Mouse (Mus musculus) hindbrain, embryonic 11.5 days (tissue): ENCODE measurements around the gene Cyb561d1. TPM values are rescaled to one million over a fixed set of nuclear protein-coding genes. Genes with fewer than 3 reads are reported as not detected.
A peak's percentile ranks its signal among the peaks of the same experiment; 100 is the strongest.

Experiments used
- ATAC-seq: fragments of 200-750 bp; cut with Nextera tagmentation; 2 replicates; pipeline ENCODE4 v1.8.0; 2017; ENCODE audit warnings: mild to moderate bottlenecking, moderate TSS enrichment, moderate library complexity; ENCODE audit not compliant: low FRiP score
- DNase-seq: peaks from one replicate; pipeline ENCODE4 v3.0.0-alpha.2; 2015; ENCODE audit warnings: low spot score
- H3K27ac ChIP-seq: fragments of 300-500 bp; sonication (generic); 2 replicates; pipeline ENCODE4 v1.5.1; 2014; ENCODE audit warnings: mild to moderate bottlenecking, low read depth, low read length
- H3K27me3 ChIP-seq: fragments of 300-500 bp; sonication (generic); 2 replicates; pipeline ENCODE4 v1.6.1; 2014; ENCODE audit warnings: mild to moderate bottlenecking, low read length, moderate library complexity, mixed read lengths; ENCODE audit not compliant: control insufficient read depth, insufficient read depth
- H3K36me3 ChIP-seq: fragments of 300-500 bp; sonication (generic); 2 replicates; pipeline ENCODE4 v1.6.1; 2014; ENCODE audit warnings: mild to moderate bottlenecking, low read length, moderate library complexity, mixed read lengths; ENCODE audit not compliant: control insufficient read depth, insufficient read depth
- H3K4me1 ChIP-seq: fragments of 300-500 bp; sonication (generic); replicated peaks from 2 replicates; pipeline ENCODE4 v1.6.1; 2014; ENCODE audit warnings: low read length, mixed read lengths; ENCODE audit not compliant: control insufficient read depth, insufficient read depth
- H3K4me2 ChIP-seq: fragments of 300-500 bp; sonication (generic); replicated peaks from 2 replicates; pipeline ENCODE4 v1.6.1; 2014; ENCODE audit warnings: mild to moderate bottlenecking, low read depth, low read length
- H3K4me3 ChIP-seq: fragments of 300-500 bp; sonication (generic); 2 replicates; pipeline ENCODE4 v1.5.1; 2014; ENCODE audit warnings: low read depth, low read length
- H3K9ac ChIP-seq: fragments of 300-500 bp; sonication (generic); 2 replicates; pipeline ENCODE4 v1.6.1; 2014; ENCODE audit warnings: low read depth, low read length
- H3K9me3 ChIP-seq: fragments of 300-500 bp; sonication (generic); 2 replicates; pipeline ENCODE4 v1.6.1; 2016; ENCODE audit warnings: low read length; ENCODE audit not compliant: control insufficient read depth
- WGBS: fragments of 180-500 bp; shearing (Covaris S2); extraction: QIAGEN DNeasy Blood & Tissue Kit; methylation state at CpG from one replicate; pipeline ENCODE4 v1.1.7; 2014; 5-methylcytosine and 5-hydroxymethylcytosine counted together
- polyA plus RNA-seq: library from polyadenylated mRNA; unstranded; fragments of >200 nt; fragmentation: Nextera tagmentation; extraction: Ambion mirVana; gene quantifications from 2 replicates; pipeline ENCODE4 v1.2.1, GENCODE M21; 2014

The Cyb561d1 gene
- polyA plus RNA-seq, 1 experiment from 2014 or later = 2.6 TPM

DNA sequence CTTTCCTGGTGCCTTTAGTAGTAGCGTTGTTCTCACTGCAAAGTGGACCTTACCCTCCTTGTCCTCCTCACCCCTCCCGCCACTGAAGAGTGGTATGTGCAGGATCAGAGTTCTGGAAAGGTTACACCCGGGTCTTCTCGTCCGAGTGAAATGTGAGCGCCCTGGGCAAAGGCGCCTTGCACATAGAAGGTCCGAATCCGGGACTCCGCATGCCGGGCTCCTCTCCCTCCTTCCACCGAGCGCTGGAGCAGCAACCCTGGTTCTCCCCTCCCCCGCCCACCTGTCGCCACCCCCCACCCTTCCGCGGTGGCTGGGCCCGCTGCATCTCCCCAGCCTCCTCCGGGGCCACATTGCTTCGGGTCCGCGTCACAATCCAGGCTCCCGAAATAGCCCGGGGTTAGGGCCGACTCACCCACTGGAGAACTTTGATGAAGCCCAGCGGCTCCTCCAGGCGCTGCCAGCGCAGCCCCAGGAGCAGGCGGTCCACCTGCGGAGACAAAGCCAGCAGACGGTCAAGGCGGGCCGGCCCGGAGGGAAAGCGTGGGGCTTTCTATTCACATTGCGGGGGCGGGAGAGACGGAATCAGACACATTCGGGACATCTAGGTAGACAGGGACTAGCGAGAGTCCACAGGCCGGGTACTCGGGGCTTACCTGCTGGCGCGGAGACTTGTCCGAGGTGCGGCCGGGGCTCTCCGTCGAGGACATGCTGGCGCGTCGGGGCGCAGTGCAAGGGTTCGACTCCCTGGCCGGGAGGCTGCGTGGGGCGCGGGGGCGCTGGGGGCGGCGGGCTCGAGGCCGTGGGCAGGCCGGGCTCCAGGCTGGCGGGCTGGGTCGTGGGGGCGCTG, 24.9 kb upstream of the Cyb561d1 start:
- WGBS = 3% methylated on average over 60 of the region's 67 CpGs
- H3K9me3 ChIP-seq = no peaks in the 10 kb centered on the region
- H3K4me1 ChIP-seq = 0 out of 2 replicates have a peak, but pooled peaks cover 5% of the 10 kb centered on the region
- no peaks in the 10 kb centered on the region for H3K36me3 ChIP-seq
- peak; percentile 49 for ATAC-seq
- peak; percentile 52 for DNase-seq
- peak overlapping the region; percentile 64 for H3K4me2 ChIP-seq
- peaks cover 29% of the 10 kb centered on the region for H3K27me3 ChIP-seq
- no peak overlapping the region for H3K27ac ChIP-seq
- H3K9ac ChIP-seq = peak overlapping the region; percentile 40
- peak overlapping the region; percentile 39 for H3K4me3 ChIP-seq

DNA sequence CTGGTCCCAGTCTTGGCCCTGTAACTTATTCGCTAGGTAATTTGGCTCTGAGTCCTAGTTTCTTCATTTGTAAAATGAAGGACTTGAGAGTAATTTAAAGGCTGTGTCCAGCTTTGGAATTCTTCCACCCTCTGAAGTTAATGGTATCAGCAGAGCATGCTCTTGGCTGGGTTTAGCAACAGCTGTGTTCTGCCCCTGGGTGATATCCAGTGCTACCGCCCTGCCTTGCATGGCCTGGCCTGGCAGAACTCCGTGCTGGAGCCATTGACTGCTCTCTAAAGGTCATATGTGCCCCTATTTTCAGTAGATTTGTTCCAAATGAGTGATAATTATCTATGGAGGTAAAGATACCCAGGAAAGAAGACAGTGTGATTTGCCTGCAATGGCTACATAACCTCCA, 19.6 kb upstream of the Cyb561d1 start:
- H3K4me3 ChIP-seq = no peak overlapping the region
- H3K27ac ChIP-seq = no peak overlapping the region
- no peak for ATAC-seq
- peaks cover 9% of the 10 kb centered on the region for H3K27me3 ChIP-seq
- H3K4me1 ChIP-seq = no peaks in the 10 kb centered on the region
- H3K9me3 ChIP-seq = no peaks in the 10 kb centered on the region
- 83% methylated on average over 3 of the region's 3 CpGs for WGBS
- H3K36me3 ChIP-seq = no peaks in the 10 kb centered on the region
- H3K4me2 ChIP-seq = no peak overlapping the region
- no peak overlapping the region for H3K9ac ChIP-seq
- no peak for DNase-seq

DNA sequence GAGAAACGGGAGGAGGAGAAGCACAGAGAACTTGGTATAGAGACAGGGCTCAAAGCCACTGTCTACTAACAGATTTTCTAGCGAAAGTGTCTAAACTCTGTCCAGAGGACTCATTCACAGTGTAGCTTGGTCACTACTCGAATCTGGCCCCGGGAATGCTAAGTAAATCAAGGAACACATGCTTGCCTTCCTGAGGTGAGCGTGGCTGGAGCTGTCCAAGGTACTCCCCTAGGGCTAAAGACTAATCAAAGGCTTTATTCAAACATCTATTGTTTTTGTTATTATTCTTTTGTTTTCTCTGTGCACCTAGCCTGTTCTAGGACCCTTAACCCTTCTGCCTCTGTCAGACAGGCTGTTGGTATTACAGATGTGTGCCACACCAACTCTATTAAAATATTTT, 13.7 kb upstream of the Cyb561d1 start:
- Histone ChIP-seq H3K36me3 (no peaks in the 10 kb centered on the region), H3K4me3 (no peak overlapping the region), H3K9ac (no peak overlapping the region), H3K4me1 (no peaks in the 10 kb centered on the region), H3K4me2 (no peak overlapping the region), H3K27ac (no peak overlapping the region), H3K27me3 (no peaks in the 10 kb centered on the region), H3K9me3 (no peaks in the 10 kb centered on the region)
- WGBS = 30% methylated on average over 5 of the region's 5 CpGs
- ATAC-seq = no peak
- DNase-seq = peak; percentile 36

DNA sequence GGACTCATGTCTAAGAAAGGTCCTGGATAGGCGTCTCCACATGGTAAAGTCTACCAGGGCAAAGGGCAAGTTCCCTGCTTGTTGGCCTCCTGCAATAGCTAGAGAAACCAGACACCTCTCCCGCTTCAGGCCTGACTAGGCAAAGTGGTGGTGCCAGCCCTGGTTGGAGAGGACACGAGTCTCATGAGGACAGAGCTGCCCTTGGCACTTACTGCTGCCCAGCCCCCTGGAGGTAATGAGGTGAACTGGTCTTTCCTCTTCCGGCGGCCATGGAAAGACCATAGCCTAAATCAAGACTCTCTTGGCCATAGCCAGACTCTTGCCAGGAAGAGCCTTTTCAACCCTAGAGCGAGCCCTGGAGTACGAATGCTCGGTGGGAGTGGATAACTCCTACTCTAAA, 11.4 kb upstream of the Cyb561d1 start:
- no peak for DNase-seq
- H3K4me1 ChIP-seq = no peaks in the 10 kb centered on the region; the same call in none of the 2 replicates
- no peak overlapping the region for H3K27ac ChIP-seq
- 88% methylated on average over 8 of the region's 8 CpGs for WGBS
- H3K9me3 ChIP-seq = no peaks in the 10 kb centered on the region
- no peak overlapping the region for H3K9ac ChIP-seq
- H3K4me3 ChIP-seq = no peak overlapping the region
- no peaks in the 10 kb centered on the region for H3K36me3 ChIP-seq
- ATAC-seq = no peak
- H3K27me3 ChIP-seq = no peaks in the 10 kb centered on the region
- no peak overlapping the region for H3K4me2 ChIP-seq

DNA sequence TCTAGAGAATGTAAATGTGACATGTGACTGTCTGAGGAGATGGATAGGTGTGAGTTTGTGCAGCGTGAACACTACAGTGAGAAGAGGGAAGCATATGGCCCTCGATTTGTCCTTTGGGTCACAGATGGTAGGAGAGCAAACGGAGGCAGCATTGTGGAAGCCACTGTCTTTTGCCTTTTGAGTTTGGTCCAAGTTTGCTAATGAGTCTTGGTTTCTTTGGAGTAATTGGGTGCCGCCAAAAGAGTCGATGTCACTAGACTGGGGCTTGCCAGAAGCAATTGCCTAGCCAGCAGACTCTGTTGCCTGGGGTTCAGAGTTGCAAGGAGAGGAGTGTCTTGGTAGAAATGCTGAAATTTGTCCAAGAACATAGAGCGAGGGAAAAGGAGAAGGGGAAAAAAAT, 10.8 kb upstream of the Cyb561d1 start:
- no peaks in the 10 kb centered on the region for H3K9me3 ChIP-seq
- no peak overlapping the region for H3K4me2 ChIP-seq
- 85% methylated on average over 6 of the region's 6 CpGs for WGBS
- no peak overlapping the region for H3K27ac ChIP-seq
- no peak overlapping the region for H3K9ac ChIP-seq
- H3K4me1 ChIP-seq = no peaks in the 10 kb centered on the region; the same call in none of the 2 replicates
- no peak overlapping the region for H3K4me3 ChIP-seq
- no peaks in the 10 kb centered on the region for H3K27me3 ChIP-seq
- no peak for DNase-seq
- ATAC-seq = no peak
- H3K36me3 ChIP-seq = no peaks in the 10 kb centered on the region

DNA sequence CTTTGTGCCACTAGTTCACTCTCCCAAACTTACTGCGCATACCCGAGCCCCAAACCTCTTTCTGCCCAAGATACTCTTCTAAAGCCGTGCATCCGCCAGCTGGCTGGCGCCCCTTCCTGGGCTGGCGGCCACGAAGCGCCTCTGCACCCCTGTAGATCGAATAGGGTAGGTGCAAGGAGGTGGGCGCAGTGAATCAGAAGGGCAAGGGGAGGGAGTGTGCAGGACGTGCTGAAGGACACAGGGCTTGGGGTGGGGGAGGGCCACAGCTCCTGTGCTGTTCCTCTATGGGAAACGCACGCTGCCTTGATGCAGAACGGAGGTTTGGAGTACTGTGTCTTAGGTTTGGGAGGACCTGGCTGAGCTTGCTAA, 9.7 kb upstream of the Cyb561d1 start, which contains the start of gene Atxn7l2:
Gene Atxn7l2 (minus strand): TSS at position 164 of the 369 bp plus-strand sequence.
- no peaks in the 10 kb centered on the region for H3K36me3 ChIP-seq
- peak within 1 kb of the TSS; percentile 89 for H3K9ac ChIP-seq
- peak; percentile 86 for ATAC-seq
- 0% methylated on average over 14 of the region's 14 CpGs for WGBS
- no peak for DNase-seq
- H3K4me2 ChIP-seq = peak within 1 kb of the TSS; percentile 75
- no peaks in the 10 kb centered on the region for H3K9me3 ChIP-seq
- H3K27me3 ChIP-seq = no peaks in the 10 kb centered on the region
- peak within 1 kb of the TSS; percentile 96 for H3K27ac ChIP-seq
- H3K4me1 ChIP-seq = no peaks in the 10 kb centered on the region; the same call in none of the 2 replicates
- H3K4me3 ChIP-seq = peak within 1 kb of the TSS; percentile 68

DNA sequence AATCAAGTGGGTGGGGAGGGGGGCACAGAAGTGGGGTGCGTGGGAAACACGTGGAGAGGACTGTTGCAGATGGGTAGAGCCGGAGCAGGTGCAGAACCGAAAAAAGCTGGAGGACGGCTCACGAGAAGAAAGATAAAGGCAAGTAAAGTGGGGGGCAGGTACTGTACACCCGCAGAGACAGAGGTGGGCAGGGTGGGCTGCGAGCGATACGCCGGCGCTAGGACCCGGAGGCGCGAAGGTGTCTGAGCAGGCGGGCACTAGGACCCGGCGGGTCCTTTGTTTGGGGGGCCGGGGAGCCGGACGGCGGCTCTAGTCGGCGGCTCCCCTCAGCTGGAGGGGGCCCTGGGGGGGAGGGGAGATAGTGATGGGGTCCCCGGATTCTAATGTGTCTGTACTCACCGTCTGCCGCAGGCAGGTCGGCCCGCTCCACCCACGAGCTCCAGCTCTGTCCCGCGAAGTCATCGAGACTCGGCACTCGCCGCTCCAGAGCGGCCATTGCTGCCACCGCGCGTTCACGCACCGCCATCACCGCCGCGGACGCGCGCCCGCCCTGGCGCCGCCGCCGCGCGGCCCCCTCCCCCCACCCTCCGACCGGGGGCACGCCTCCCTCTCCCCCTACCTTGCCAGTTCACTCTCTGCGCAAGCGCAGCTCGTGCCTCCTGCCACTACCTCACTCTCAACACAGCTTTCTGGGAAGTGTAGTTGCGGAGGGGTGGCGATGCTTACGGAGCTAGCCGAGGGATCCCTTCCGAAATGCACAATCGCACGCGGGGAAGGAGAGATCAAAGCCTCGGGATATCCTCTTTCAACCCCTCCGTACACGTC, 9.1 kb upstream of the Cyb561d1 start:
- no peaks in the 10 kb centered on the region; the same call in none of the 2 replicates for H3K4me1 ChIP-seq
- no peaks in the 10 kb centered on the region for H3K27me3 ChIP-seq
- under 1% methylated on average over 48 of the region's 72 CpGs for WGBS
- H3K9me3 ChIP-seq = no peaks in the 10 kb centered on the region
- peak overlapping the region; percentile 75 for H3K4me2 ChIP-seq
- ATAC-seq (peak; percentile 96), DNase-seq (peak; percentile 98)
- H3K9ac ChIP-seq = peak overlapping the region; percentile 89
- H3K27ac ChIP-seq = peak overlapping the region; percentile 96
- peak overlapping the region; percentile 68 for H3K4me3 ChIP-seq
- peaks cover 3% of the 10 kb centered on the region; the same call in 1 of the 2 replicates for H3K36me3 ChIP-seq

DNA sequence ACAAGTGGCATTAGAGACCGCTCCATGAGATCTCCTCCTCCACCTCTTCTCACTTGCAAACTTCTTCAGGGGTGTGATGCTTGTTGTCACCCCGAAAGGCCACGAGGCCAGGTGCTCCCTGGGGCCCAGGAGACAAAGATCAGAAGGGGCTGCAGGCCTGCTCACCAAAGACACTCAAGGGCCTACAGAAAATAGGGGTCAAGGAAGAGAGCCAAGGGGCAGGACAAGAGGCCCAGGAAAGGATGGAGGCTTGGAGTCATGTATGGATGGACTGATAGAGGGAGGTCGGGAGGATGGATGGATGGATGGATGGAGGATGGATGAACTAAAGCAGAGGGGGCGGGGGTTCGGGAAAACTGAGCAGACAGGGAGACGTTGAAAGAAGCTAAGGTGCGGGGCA, 8.5 kb upstream of the Cyb561d1 start:
- Histone ChIP-seq H3K9ac (peak overlapping the region; percentile 89), H3K27me3 (no peaks in the 10 kb centered on the region), H3K36me3 (peaks cover 3% of the 10 kb centered on the region; the same call in 1 of the 2 replicates), H3K4me3 (peak overlapping the region; percentile 68), H3K9me3 (no peaks in the 10 kb centered on the region), H3K4me2 (peak overlapping the region; percentile 67), H3K4me1 (no peaks in the 10 kb centered on the region; the same call in none of the 2 replicates), H3K27ac (peak overlapping the region; percentile 96)
- ATAC-seq (peak; percentile 21), DNase-seq (no peak)
- 8% methylated on average over 8 of the region's 8 CpGs for WGBS
